Mouse (Mus musculus): Measurements from ENCODE around the gene Gdpd5.

GRCm38 (mm10) chr7:99390559-99390958 is 9.3 kb downstream of the Gdpd5 start:
- TF ChIP-seq POLR2A (IDR thresholded peaks at IDR 0.05; ENCODE audit: extremely low read depth, insufficient read depth, low read length) (no peak), CTCF (IDR thresholded peaks at IDR 0.05; ENCODE audit: extremely low read depth, insufficient read depth, low read length) (no peak)

Data from cortical plate, adult 2 months (tissue).